Mouse (Mus musculus): ENCODE results near the gene Tmem178b.

The Tmem178b gene

GRCm38 (mm10) chr6:40249939-40250338, 376.9 kb downstream of the Tmem178b start:
- in situ Hi-C loops (cut with MboI, MseI), result no loop called here

DNA sequence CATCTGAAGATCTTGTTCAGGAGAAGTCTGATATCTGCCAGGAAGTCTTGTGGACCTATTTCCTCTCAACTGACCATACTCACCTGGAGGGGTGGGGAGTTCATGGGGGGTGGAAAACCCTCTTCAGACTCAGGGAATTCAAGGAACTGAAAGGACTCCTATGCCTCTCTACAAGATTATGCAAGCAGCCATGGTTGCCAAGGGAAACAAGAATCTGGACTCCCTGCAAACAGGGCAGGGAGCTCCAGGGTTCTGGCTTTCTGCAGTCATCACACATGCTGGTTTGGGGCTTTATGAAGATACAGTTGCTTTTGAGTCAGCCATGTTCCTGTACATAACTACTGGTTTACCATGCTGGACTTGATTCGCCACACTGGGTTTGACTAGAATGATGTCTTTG, 390.6 kb downstream of the Tmem178b start:
- in situ Hi-C loops (cut with MboI, MseI), result no loop called here

- in situ Hi-C loops (cut with MboI, MseI), result no loop called here
Observed at GRCm38 (mm10) chr6:40300707-40301106, 427.6 kb downstream of the Tmem178b start.

GRCm38 (mm10) chr6:40303379-40303778, 430.3 kb downstream of the Tmem178b start:
- in situ Hi-C loops (cut with MboI, MseI), result no loop called here
